Mouse (Mus musculus) right cerebral cortex, postnatal 36 days (tissue): Measurements from ENCODE around the gene Myo10.

ENCODE experiments used
- DNase-seq, 2 experiments: peaks; one replicate each; pipeline ENCODE4 v3.0.0; 2022; ENCODE audit warnings: low spot score in 2 of 2, mixed read lengths in 1 of 2

Gene Myo10

DNA sequence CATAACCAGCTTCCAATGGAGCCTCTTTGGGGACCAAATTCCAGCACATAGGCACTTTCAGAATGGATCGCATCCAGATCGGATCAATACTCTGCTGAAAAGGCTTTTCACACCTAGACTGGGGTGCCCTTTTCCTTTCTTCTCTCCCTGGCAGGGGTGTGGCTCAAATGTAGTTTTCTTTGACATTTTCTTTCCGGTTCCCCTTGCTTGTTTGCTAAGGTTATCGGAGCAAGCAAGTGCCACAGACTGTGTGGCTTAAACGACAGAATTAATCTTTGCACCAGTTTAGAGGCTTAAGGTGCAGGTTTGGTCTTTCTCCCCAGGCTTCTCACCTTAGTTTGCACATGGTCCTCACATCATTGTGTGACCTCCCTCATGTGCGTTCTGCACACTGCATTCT, 11.1 kb upstream of the Myo10 start:
- no peak for DNase-seq

DNA sequence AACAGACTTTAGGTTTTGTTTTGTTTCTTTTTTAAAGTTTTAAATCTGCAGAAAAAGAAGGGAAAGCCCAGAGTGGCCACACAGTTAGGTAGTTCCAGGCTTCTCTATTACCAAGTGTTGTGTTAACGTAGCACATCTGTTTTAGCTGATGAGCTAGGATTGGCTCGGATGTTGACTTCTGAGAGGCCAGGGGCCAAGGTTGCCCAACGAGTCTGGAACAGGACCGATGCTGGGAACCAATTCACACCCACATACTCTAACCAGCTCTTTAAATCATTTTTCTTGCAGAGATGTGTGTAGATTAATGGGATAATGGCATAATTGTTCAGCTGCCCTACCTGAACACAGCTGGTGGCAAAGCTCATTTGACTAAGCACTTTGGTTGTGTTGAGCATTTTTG, 1.8 kb upstream of the Myo10 start:
- DNase-seq, result no peak

DNA sequence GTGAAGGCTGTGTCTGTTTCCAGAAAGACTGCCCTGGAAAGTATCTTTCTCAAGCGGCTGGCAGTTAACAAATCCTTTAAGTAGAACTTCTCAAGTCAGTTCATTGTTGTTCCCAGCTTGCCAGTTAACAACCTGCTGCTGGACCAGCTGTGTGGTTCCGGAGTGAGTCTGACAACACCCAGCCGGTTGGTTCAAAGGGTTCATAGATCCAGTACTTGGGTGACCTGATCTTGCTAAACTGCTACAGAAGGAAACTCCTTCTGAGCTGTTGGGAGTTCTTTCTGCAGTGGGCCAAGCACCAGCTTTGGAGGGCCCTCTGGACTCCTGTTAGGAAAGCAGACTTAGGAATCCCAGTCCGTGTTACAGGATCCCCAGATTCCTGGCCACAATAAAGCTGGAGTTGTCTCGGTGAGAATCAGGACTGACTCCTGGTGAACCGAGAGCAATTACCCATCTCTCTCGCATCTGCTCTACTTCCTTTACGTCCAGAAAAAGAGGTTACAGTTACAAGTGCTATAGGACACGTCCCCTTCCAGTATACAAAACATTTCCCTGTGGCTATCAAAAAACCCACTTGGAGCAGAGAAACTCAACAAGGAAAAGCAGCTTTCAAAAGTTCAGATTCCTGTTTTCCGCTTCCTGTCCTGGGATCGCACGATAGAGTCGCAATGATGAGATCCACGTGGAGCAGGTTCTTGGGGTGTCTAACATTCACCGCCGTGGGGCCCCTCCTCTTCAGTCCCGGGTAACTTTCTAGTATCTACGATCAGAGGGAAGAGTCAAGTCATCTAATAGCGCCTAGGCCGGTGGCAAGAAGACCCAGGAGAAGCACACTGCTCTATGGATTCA, 750 bp upstream of the Myo10 start:
- no peak for DNase-seq

DNA sequence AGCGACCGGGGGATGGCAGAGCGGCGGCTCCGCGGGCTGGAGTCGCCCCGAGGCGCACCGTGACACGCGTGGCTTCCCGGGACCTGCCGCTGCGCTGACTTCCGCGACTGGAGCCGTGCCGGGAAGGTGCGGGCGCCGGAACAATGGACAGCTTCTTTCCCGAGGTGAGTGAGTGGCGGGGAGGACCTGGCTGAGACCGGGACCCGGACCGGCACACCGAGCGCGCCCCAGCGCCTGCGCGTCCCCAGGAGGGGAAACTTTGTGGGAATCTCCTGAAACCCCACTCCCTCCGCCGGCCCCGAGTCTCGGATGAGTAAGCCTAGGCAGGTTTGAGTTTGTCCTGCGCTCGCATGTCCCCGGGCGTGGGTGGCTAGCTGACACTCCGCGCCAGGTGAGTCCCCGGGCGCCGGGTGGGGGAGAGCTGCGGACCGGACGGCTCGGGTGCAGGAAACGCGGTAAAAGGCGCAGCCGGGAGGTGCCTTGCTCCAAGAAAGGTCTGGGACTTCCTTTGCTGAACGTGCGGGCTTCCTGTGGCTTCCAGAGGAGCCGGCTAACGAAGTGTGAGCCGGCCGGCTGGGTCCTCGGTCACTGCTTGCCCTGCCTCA, 644 bp downstream of the Myo10 start:
- DNase-seq, result peak in 1 of 2 experiments; percentile 10

DNA sequence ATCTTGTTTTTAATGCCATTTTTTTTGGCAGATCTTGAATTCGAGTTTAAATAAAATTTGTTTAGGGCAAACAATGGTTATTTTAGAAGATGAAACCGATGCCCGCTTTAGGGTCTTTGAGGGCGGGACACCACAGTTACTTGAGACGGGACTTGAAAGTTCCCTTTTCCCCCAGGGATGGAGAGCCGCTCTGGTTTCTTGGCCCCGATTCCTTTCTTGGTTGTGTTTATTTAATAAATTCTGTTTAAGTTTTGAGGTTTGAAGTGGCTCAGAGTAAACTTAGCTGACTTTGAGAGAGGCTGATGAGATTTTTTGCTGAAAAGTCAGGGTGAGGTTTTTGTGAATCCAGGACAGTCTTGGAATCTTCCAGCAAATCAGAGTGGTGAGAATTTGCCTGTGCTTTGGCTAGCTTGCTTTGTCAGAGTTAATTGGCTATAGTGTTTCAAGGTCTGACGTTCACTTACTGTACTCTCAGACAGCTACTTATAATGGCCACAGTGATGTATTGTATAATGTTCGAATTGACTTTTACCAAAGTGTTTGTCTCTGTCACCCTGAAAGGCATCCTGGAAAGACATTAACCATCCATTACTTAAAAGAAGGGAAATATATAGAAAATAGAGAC, 1.3 kb downstream of the Myo10 start:
- no peak for DNase-seq

DNA sequence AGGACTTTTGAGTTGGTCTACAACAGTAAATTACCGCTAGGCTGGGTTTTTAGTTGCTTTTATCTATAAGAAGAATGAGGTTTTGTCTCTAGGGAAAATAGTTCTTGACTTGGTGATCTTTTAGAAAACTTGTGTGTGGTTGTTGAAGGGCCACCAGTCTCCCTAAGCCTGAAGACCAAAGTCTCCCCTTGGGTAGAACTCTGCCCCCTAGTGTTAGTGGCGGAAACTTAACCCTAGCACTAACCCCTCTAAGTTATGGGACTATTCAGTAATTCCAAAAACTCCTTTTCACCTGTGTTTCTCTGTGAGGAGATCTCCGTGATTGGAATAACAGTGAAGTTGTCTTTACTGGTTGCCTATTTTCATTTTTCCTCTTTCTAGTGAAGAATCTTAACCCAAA, 1.9 kb downstream of the Myo10 start:
- no peak for DNase-seq

DNA sequence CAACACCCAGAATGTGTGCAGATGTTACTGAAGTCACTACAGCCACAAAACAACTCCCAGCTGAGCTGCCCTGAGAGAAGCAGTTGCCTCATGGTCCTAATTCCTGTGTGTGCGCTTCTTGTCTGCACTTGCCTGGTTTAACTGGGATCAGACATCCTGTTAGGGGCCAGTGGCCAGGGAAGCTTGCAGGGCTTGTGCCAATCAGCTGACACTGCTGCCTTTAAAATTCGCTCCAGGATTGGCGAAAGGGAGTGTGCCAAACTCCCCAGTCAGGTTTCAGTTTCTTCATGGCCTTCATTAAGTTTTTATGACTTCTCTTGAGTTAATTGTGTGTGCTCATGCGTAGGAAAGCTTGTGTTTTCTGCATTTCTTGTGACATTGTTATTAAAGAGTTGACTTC, 3.1 kb downstream of the Myo10 start:
- DNase-seq, result no peak

DNA sequence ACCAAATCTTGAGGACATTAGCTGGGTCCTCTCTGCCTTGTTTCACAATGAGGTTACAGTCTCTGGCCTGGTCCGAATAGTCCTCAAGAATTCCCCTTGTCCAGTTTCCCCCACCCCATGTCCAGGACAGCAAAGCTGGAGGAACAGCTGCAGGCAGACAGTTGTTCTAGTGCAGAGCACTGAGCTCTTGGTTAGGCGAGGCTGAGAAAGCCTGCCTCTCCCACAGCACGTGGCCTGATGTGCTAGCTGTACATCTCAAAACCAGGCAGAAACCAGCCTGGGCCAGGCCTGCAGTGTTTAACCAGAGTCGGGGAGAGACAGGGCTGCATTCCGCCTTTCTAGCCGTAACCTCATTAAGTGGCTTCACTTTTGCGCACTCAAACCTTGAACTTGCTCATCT, 4.7 kb downstream of the Myo10 start:
- DNase-seq, result no peak

DNA sequence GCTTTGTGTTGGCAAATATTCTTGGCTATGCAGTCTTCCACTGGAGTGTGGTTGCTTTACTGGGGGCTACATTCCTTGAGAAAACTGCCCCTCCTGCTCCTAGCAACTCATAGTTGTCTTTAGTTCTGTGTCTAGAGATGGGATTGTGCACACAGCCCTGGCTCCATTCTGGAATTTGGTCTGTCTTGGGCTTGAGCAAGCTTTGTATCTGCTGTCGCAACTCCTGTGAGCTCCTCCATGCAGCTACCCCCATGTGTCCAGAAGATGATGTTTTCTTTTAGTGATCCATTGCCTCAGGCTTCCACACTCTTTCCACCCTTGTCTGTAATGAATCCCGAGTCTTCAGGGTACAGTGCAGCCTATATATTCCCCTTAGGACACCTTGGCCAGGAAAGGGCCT, 5.9 kb downstream of the Myo10 start:
- no peak for DNase-seq

DNA sequence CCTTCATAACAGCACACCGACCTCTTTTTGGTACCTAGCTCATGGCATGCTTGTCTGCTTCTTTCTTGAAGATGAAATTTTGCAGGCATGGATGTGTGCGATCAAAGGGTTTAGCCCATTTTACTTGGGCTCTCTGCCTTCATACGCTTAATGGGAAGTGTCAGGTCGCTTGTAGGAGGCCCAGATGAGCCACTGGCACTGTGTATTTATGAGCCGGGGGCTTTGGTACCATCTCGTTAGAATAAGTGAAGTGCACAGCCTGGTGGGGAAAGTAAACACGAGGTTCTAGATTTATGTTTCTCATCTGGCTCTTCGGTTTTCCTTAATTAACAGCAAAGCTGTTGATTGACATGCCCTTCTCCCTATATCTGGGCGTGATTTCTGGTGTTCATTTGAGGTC, 8.4 kb downstream of the Myo10 start:
- no peak for DNase-seq

DNA sequence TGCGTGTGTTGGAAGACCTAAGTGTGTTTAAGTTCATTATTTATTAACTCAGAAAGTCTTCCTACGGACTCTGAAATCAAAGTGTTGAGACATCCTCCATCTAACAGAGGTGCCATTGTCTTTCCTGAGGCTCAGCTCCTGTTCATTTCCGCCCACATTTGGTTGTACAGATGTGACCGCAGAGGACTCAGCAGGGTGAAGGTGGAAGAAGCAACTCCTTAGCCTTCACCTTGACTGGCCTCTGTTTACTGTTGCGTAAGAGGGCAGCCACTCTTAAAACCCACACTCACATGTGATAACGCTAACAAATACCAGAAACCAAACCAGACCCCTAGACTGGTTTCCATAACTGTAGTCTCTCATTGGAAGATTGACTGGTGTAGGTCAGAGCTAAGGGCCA, 9.0 kb downstream of the Myo10 start:
- no peak for DNase-seq

DNA sequence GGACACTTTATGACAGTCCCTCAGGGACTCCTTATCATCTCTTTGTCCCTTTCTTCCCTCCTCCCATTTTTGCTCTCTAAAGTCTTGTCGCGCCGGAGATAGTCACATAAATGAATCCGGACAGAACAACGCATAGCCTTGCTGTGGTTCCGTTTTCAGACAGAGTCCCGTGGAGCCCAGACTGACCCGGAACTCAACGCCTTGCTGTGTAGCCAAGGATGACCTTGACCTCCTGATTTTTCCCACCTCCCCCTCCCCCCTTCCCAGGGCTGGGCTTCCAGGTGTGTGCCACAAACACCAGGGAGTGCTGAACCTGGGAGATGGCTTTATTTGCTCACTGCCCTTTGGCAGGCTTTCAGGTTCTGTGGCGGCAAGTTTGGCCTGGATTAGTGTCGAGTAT, 10.6 kb downstream of the Myo10 start:
- DNase-seq, result no peak

DNA sequence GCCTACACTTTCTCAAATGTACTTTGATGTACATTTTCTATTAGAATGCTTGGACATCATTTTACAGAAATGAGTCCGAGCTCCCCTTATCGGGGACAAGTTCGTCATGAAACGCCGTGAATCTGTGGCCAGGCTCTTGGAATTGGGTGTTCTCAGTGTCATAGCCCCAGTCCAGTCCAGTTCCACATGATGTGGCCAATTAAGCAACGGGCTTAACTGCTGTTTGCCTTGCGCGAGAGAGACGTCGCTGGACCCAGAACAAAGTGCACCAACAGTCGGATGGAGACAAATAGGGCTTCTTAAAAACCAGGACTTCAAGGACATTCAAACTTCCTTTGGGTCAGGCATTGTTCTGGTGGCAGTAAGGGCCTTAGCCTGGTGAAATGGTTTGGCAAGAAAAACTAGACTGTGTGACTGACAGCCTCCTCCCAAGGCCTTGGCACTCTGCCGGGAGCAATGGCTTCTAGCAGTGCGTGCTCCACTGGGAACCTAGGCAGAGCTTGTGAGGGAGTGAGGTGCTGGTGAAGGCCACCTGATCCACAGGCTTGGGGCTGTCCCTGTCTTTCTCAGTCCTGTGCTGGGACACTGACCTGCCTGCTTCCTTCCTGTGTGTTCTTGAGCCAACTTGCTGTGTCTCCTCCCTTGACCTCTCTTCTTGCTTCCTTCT, 11.5 kb downstream of the Myo10 start:
- no peak for DNase-seq

DNA sequence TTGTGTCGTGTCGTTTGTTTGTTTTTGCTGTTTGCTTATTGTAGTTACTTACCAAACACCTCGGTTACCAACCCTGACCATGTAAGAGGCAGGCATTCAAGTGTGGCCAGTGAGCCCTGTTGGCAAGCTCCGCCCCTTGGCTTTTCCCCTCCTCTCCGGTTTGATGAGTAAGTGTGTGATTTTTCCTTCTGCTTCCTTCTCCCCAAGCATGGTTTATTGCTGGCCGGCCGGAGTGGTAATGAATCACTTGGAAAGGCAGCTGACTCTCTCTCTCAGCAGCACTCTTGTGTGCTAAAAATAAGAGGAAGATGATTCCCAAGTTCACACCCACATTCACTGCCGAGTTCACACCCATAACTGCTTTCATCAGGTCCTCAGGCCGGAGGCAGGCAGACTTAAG, 15.4 kb downstream of the Myo10 start:
- DNase-seq, result peak; percentile 56 to 59

DNA sequence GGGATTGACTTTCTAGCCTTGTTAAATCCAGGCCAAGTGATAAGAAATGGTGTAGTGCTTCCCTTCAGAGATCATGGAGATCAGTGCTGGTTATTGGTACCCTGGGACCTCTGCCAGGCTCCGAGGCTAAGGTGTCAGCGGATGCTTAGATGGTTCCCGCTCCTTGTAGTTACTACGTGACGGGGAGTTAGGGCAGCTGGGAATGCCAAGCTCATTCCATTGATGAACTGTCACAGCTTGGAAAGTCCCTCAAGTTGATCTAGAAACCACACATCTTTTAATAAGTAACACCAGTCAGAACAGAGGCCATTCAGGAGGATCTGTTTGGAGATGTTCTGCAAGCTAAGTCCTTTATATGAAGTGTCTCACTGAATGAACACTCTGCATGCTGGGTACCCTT, 16.9 kb downstream of the Myo10 start:
- DNase-seq, result no peak

DNA sequence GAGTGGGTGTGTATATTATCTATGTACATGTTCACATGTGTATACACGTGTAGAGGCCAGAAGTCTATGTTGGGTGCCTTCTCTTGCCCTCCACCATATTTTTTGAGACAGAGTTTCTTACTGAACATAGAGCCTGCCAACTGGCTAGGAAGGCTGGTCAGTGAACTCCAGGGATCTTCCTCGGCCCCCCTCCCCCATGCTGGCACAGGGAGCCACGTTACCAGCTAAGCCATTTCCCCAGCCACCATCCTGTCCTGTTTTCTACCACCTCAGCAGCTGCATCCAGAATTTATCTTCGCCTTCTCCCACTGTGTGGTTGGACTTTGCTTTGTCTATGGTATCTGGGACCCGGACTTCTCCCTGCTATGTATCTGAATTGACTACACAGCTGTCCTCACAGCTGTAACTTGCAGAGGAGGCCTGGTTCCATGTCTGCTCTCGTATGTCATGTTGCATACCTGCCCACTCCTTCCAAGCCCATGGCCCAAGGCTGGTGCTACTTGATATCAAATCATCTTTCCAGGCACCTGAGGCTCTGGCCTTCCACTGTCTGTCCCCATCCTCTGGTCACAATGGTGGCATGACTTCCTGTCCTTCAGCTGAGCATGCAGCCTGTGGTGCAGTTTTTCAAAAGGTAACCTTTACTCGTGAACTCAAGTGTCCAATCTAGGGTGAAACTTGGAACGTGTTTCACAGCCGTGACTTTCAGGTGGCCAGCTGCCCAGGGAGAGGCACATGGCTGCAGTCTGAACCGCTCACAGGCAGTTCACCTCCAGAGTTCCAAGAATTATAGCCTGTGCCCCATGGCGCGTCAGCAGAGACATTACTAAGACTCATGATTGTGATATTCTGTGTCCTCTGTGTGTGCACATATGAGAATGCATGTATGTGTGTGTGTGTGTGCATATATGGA, 18.8 kb downstream of the Myo10 start:
- DNase-seq, result no peak

DNA sequence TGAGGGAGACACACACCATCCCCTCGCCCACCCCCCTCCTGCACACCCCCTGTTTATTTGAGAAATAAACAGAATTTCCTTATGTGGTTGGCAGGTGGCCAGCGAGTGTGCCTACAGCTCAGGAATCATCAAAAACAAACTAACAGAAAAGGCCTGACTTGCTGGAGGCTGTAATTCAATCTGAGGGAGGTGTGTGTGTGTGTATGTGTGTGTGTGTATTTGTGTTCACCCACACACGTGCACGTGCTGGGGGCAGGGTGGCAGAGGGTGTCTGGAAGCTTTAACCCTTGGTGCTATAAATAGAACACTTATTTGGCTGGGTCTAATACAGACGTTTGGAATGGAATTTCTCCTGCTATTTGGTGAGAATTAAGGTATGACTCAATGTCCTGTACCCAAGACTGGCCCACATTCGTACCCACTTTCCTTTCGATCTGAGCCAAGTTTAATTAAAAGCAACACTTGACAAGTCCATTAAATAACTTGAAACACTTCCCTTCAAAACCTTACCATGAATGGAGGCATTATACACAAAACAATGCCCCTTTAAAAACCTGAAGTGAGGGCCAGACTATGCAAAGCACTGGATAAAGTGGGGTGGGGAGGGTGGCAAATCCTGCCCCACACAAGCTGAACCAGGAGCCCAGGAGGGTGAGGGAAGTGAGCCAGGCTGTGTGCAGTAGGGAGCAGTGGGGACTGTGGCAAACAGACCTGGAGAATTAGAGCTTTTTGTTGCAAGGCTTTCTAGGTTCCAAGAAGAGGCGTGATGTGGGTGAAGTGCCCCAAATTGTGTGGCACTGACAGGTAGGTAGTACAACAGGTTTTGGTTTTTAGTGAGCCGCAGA, 20.1 kb downstream of the Myo10 start:
- DNase-seq, result peak in 1 of 2 experiments; percentile 15

DNA sequence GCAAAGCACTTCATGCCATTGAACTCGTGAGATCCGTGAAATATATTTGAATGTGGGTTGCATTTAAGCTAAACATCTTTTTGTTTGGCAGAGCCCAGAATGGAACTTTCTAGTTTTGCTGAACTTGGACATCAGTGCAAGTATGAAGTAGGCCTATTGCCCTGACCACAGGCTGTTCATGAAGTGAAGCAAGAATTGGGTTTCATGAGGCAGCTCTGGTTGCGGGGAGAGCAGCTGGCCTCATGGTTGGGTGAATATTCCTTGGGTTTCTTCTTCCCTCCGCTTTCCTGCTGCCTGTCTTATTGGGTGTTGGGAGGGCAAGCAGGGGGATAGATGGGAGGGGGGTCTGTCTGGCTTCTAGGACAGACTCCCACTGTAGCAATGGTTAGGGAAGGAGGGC, 23.5 kb downstream of the Myo10 start:
- DNase-seq, result no peak

DNA sequence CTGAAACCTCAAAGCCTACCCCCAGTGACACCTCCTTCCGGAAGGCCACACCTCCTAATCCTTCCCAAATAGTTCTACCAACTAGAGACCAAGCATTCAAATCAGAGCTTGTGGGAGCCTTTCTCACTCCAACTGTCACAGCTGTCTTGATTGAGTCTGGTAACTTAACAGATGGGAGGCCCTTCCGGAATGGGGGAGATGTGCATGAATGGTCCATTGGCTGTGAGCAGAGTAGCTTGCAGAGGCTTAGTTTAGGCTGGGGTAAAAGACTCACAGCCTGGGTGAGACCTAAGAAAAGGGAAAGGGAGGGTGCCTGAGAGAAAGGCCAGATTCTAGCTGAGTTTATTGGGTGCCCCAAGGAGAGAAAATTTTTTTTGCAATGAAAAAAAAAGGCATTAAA, 26.0 kb downstream of the Myo10 start:
- DNase-seq, result no peak

DNA sequence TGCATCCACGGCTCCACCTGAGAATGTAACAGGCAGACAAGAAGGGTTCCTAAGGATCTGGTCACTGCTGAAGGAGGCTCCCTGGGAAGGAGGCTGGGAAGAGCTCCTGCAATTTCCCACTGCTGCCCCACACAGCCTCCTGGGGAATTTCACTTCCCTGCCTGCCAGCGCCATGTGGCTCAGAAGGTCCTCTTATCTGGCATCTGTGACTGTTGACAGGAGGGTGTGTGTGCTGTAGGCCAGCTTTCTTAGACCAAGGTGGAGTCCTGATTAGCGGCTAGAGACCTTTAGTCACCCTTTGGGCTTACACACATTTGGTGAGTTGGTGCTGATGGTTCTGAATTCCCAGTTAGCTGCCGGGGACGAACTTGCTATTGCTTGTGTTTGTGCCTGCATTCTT, 28.0 kb downstream of the Myo10 start:
- no peak for DNase-seq

DNA sequence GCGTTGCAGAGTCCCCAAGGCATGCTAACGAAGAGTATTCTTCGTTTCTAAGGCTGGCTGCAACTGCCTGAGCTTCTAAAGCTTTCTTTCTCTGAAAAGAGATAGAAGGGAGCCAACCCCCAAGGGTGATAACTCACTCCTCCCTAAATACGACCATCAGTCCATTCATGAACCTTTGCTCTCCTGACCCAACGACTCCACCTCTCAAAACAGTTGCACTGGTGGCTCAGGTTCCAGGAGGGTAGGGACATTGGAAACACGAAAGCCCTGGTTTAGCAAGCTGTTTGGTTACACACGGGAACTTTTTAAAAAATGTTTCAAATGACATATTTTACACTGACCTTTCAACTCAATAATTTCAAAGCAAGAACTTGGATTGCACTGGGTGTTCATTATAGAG, 29.5 kb downstream of the Myo10 start:
- DNase-seq, result no peak
